Comparison of ENCODE assay signal across 8 mouse cellular contexts in genomic region chr16:90197337-90197973, GRCm38 (mm10). TPM values are rescaled to one million over a fixed set of nuclear protein-coding genes. Genes with fewer than 3 reads are reported as not detected.
DNase-seq lines count a peak whose midpoint lies in the region; ATAC-seq and TF ChIP-seq lines count a peak whose summit lies in the region.

No protein-coding gene starts in this region.

- H3K79me3 ChIP-seq in C2C12 (ENCODE audit: low read depth) = no peaks in the 10 kb centered on the region

- peak; percentile 87 for ATAC-seq in embryonic facial prominence, embryonic 11.5 days (replicated peaks; ENCODE audit: insufficient number of reproducible peaks, low FRiP score, low TSS enrichment, low read depth)
- peak; percentile 94 for ATAC-seq in liver, embryonic 11.5 days (replicated peaks; ENCODE audit: low FRiP score)

- no peaks in the 10 kb centered on the region for H3K27me3 ChIP-seq in C2C12 (ENCODE audit: control insufficient read depth, insufficient read depth, insufficient read length)
- H3K27me3 ChIP-seq in embryonic facial prominence, embryonic 11.5 days (ENCODE audit: control insufficient read depth, insufficient read depth, low read length) = no peaks in the 10 kb centered on the region
- H3K27me3 ChIP-seq in heart, adult 2 months (ENCODE audit: control insufficient read depth, insufficient read depth, low read length) = no peaks in the 10 kb centered on the region
- H3K27me3 ChIP-seq in liver, embryonic 11.5 days (replicated peaks; ENCODE audit: control insufficient read depth, insufficient read depth, low read length) = no peaks in the 10 kb centered on the region
- no peaks in the 10 kb centered on the region for H3K27me3 ChIP-seq in myocyte (ENCODE audit: control insufficient read depth, insufficient read depth, insufficient read length)

- H3K79me2 ChIP-seq in C2C12 (ENCODE audit: control insufficient read depth, insufficient read depth) = no peaks in the 10 kb centered on the region
- no peaks in the 10 kb centered on the region for H3K79me2 ChIP-seq in heart, adult 2 months (replicated peaks; ENCODE audit: control insufficient read depth, insufficient read depth, low read length)
- no peaks in the 10 kb centered on the region for H3K79me2 ChIP-seq in myocyte (ENCODE audit: control insufficient read depth, insufficient read depth)

- TF ChIP-seq EP300 in heart, adult 2 months (IDR thresholded peaks at IDR 0.05; ENCODE audit: insufficient read depth, low read depth, low read length) = no peak

- WGBS in embryonic facial prominence, embryonic 11.5 days = 5% methylated on average over 22 of the region's 22 CpGs
- WGBS in heart, adult 2 months = 1% methylated on average over 22 of the region's 22 CpGs
- WGBS in liver, embryonic 11.5 days = 1% methylated on average over 22 of the region's 22 CpGs

- peak overlapping the region; percentile 36 for H3K4me2 ChIP-seq in embryonic facial prominence, embryonic 11.5 days (ENCODE audit: low read depth, low read length)
- peak overlapping the region; percentile 77 for H3K4me2 ChIP-seq in liver, embryonic 11.5 days
- peak overlapping the region; percentile 61 for H3K4me2 ChIP-seq in myocyte (ENCODE audit: low read depth)

- TF ChIP-seq POLR2A in heart, adult 2 months (IDR thresholded peaks at IDR 0.05; ENCODE audit: insufficient read depth, low read depth, low read length) = 0 out of 2 replicates have a peak, but pooled peaks have one; percentile 21
- TF ChIP-seq POLR2A in myocyte (IDR thresholded peaks at IDR 0.05; ENCODE audit: insufficient read length, low read depth) = no peak

- H3K9ac ChIP-seq in embryonic facial prominence, embryonic 11.5 days (replicated peaks; ENCODE audit: low read length) = peak overlapping the region; percentile 47
- peak overlapping the region; percentile 53 for H3K9ac ChIP-seq in heart, adult 2 months (ENCODE audit: low read depth, low read length)
- peak overlapping the region; percentile 73 for H3K9ac ChIP-seq in liver, embryonic 11.5 days (ENCODE audit: low read depth, low read length)

- peak; percentile 32 for TF ChIP-seq CTCF in C2C12 (IDR thresholded peaks at IDR 0.05; ENCODE audit: control insufficient read depth, insufficient read depth, insufficient read length)
- peak; percentile 82 for TF ChIP-seq CTCF in heart, adult 2 months (IDR thresholded peaks at IDR 0.05)

- H3K4me1 ChIP-seq in embryonic facial prominence, embryonic 11.5 days (ENCODE audit: control insufficient read depth, insufficient read depth, low read length) = no peaks in the 10 kb centered on the region
- H3K4me1 ChIP-seq in heart, adult 2 months (ENCODE audit: control insufficient read depth, insufficient read depth, low read length) = peaks cover 3% of the 10 kb centered on the region
- H3K4me1 ChIP-seq in liver, embryonic 11.5 days (replicated peaks; ENCODE audit: control insufficient read depth, insufficient read depth, low read length) = peaks cover 45% of the 10 kb centered on the region

- DNase-seq in adrenal gland, postnatal 25 days = peak; percentile 72
- peak; percentile 81 for DNase-seq in embryonic facial prominence, embryonic 11.5 days (ENCODE audit: low spot score)
- peak; percentile 77 to 82 for DNase-seq in heart, adult 2 months
- peak; percentile 82 for DNase-seq in kidney, adult 18-20 months
- DNase-seq in liver, embryonic 11.5 days (ENCODE audit: low spot score) = peak; percentile 91
- DNase-seq in spleen, postnatal 4 days (ENCODE audit: low spot score in 2 of 2) = peak; percentile 83 to 89

- intact Hi-C loops in heart, adult 2 months (cut with DNase I) = loop anchor here (2.0 to 5.0 kb wide), 2 partner anchors 23 to 85 kb away; partner anchors contain the start of genes Scaf4 and Sod1

- no peaks in the 10 kb centered on the region for H3K36me3 ChIP-seq in C2C12 (ENCODE audit: control insufficient read depth, insufficient read depth)
- no peaks in the 10 kb centered on the region for H3K36me3 ChIP-seq in embryonic facial prominence, embryonic 11.5 days (replicated peaks; ENCODE audit: control insufficient read depth, insufficient read depth, low read depth, low read length)
- no peaks in the 10 kb centered on the region for H3K36me3 ChIP-seq in heart, adult 2 months (ENCODE audit: control insufficient read depth, insufficient read depth, low read length)
- H3K36me3 ChIP-seq in liver, embryonic 11.5 days (ENCODE audit: control insufficient read depth, insufficient read depth, low read length) = no peaks in the 10 kb centered on the region
- H3K36me3 ChIP-seq in myocyte (ENCODE audit: control insufficient read depth, insufficient read depth) = no peaks in the 10 kb centered on the region

- no peak overlapping the region for H3ac ChIP-seq in C2C12 (ENCODE audit: control insufficient read depth, insufficient read length, low read depth)
- H3ac ChIP-seq in myocyte (ENCODE audit: control insufficient read depth, insufficient read length) = no peak overlapping the region

- H3K27ac ChIP-seq in embryonic facial prominence, embryonic 11.5 days (replicated peaks; ENCODE audit: low read depth, low read length) = no peak overlapping the region
- H3K27ac ChIP-seq in heart, adult 2 months = peak overlapping the region; percentile 69
- peak overlapping the region; percentile 98 for H3K27ac ChIP-seq in liver, embryonic 11.5 days (ENCODE audit: low read depth, low read length)

- H3K9me3 ChIP-seq in embryonic facial prominence, embryonic 11.5 days (replicated peaks; ENCODE audit: control insufficient read depth, low read length) = no peaks in the 10 kb centered on the region
- H3K9me3 ChIP-seq in liver, embryonic 11.5 days (ENCODE audit: control insufficient read depth, low read length) = no peaks in the 10 kb centered on the region

- H3K4me3 ChIP-seq in C2C12 (ENCODE audit: insufficient read depth, poor library complexity, severe bottlenecking) (no peak overlapping the region), myocyte (peak overlapping the region; percentile 18)
- peak overlapping the region; percentile 34 for H3K4me3 ChIP-seq in embryonic facial prominence, embryonic 11.5 days (ENCODE audit: low read depth, low read length)
- peak overlapping the region; percentile 44 for H3K4me3 ChIP-seq in heart, adult 2 months
- peak overlapping the region; percentile 47 for H3K4me3 ChIP-seq in liver, embryonic 11.5 days (ENCODE audit: low read depth, low read length)

TF ChIP-seq in C2C12, 6 proteins besides CTCF, POLR2A, EP300 and RAD21:
- TF ChIP-seq MYOD1 (IDR thresholded peaks at IDR 0.05; ENCODE audit: control insufficient read depth, insufficient read length, low read depth) = no peak
- no peak for TF ChIP-seq MYOG (IDR thresholded peaks at IDR 0.05; ENCODE audit: control insufficient read depth, extremely low read depth, insufficient read length)
- no peak for TF ChIP-seq MAX (IDR thresholded peaks at IDR 0.05)
- no peak for TF ChIP-seq USF1 (IDR thresholded peaks at IDR 0.05; ENCODE audit: low read depth)
- TF ChIP-seq CEBPB (IDR thresholded peaks at IDR 0.05; ENCODE audit: low read depth) = no peak
- no peak for TF ChIP-seq FOSL1 (IDR thresholded peaks at IDR 0.05; ENCODE audit: insufficient read depth, low read length, poor library complexity, severe bottlenecking)

TF ChIP-seq in myocyte, 11 proteins besides CTCF, POLR2A, EP300 and RAD21:
- TF ChIP-seq MAX (IDR thresholded peaks at IDR 0.05; ENCODE audit: low read depth) (no peak), POLR2AphosphoS2 (IDR thresholded peaks at IDR 0.05; ENCODE audit: insufficient read length, low read depth) (no peak), E2F4 (IDR thresholded peaks at IDR 0.05; ENCODE audit: insufficient read depth) (no peak), SRF (IDR thresholded peaks at IDR 0.05; ENCODE audit: control insufficient read depth, insufficient read length, low read depth) (no peak), MYOD1 (IDR thresholded peaks at IDR 0.05; ENCODE audit: control insufficient read depth in 1 of 3, insufficient read length in 2 of 3, low read depth in 2 of 3) (no peak), TCF3 (IDR thresholded peaks at IDR 0.05; ENCODE audit: insufficient read length, low read depth) (no peak), CEBPB (IDR thresholded peaks at IDR 0.05; ENCODE audit: insufficient read depth, poor library complexity, severe bottlenecking) (no peak), REST (IDR thresholded peaks at IDR 0.05; ENCODE audit: insufficient read depth, insufficient read length) (no peak), MYOG (IDR thresholded peaks at IDR 0.05; ENCODE audit: control insufficient read depth in 1 of 3, insufficient read depth in 1 of 3, insufficient read length in 2 of 3, low read depth in 2 of 3) (no peak), USF1 (IDR thresholded peaks at IDR 0.05; ENCODE audit: low read depth) (no peak), TCF12 (IDR thresholded peaks at IDR 0.05; ENCODE audit: insufficient read depth, poor library complexity, severe bottlenecking) (no peak)

RNA-seq across cellular contexts. Expression of gene Sod1, which starts 23.1 kb away (rescaled TPM):
- 1,571 TPM for polyA plus RNA-seq in C2C12 (2012; fragmentation: generic; extraction: Trizol)
- total RNA-seq in adrenal gland, postnatal 25 days (2021) = 1,418 and 1,524 TPM in 2 replicates
- 1,220 and 1,273 TPM in 2 replicates for polyA plus RNA-seq in embryonic facial prominence, embryonic 11.5 days (2014; fragmentation: Nextera tagmentation; extraction: Ambion mirVana)
- 100 to 1,000 TPM; 499 to 572 TPM for total RNA-seq in heart, adult 2 months (2021)
- polyA plus RNA-seq in heart, adult 2 months (2012; rRNA removed) = 422 and 565 TPM in 2 replicates
- polyA plus RNA-seq in liver, embryonic 11.5 days (2014; fragmentation: Nextera tagmentation; extraction: Ambion mirVana) = 1,899 and 2,008 TPM in 2 replicates
- 551 TPM for polyA plus RNA-seq in myocyte (2012; fragmentation: generic; extraction: Trizol)

RNA-seq across cellular contexts. Expression of gene Tiam1, which starts 53.9 kb away (rescaled TPM):
- polyA plus RNA-seq in C2C12 (2012; fragmentation: generic; extraction: Trizol) (6.9 TPM), myocyte (2012; fragmentation: generic; extraction: Trizol) (2.2 TPM)
- total RNA-seq in adrenal gland, postnatal 25 days (2021) = 80.4 and 89.0 TPM in 2 replicates
- polyA plus RNA-seq in embryonic facial prominence, embryonic 11.5 days (2014; fragmentation: Nextera tagmentation; extraction: Ambion mirVana) = 31.2 and 33.8 TPM in 2 replicates
- 1 to 10 TPM; 4.4 to 7.9 TPM for total RNA-seq in heart, adult 2 months (2021)
- 2.3 and 2.5 TPM in 2 replicates for polyA plus RNA-seq in heart, adult 2 months (2012; rRNA removed)
- 10.7 and 17.2 TPM in 2 replicates for polyA plus RNA-seq in liver, embryonic 11.5 days (2014; fragmentation: Nextera tagmentation; extraction: Ambion mirVana)
